Mouse (Mus musculus): Measurements from ENCODE around the gene Slc25a13.

DNA sequence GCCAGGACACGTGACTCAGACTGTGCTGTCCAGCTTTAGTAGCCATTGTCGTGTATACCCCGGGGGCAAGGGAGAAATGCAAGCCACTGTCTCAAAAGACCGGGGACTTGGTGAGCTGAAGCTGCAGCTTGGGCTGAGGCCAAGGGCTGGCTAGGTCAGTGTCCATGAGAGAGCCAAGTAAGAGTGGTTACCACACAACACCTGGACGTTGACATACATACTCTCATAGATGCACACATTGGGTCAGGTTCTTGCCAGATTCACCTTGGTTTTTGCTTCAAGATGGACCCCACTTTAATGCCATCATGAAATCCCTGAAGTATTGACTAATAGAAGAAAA lies 283 bp upstream of the Slc25a13 start:
- TF ChIP-seq POLR2A (IDR thresholded peaks at IDR 0.05; ENCODE audit: insufficient read depth, low read depth, low read length), result no peak
- TF ChIP-seq CTCF (IDR thresholded peaks at IDR 0.05; ENCODE audit: insufficient read depth, low read depth, low read length), result no peak
